Mouse (Mus musculus): Measurements from ENCODE around the gene Ppia. TPM values are rescaled to one million over a fixed set of nuclear protein-coding genes. Genes with fewer than 3 reads are reported as not detected.
A peak's percentile ranks its signal among the peaks of the same experiment; 100 is the strongest.
"Not testable (repeated sequence)": the region's sequence is repeated elsewhere in the genome, so short reads cannot be mapped to it uniquely, and the experiment has no call there.

Ppia gene
- total RNA-seq, 2 experiments from 2014 or later = 1,722 to 2,059 TPM

- intact Hi-C loops (cut with DNase I) = loop anchor here (5.0 kb wide), 1 partner anchor 36 kb away; no protein-coding TSS in a partner anchor
- DNase-seq (ENCODE audit: low spot score in 2 of 2) = peak in 1 of 2 experiments; percentile 64
These were observed 12.4 kb upstream of the Ppia start for GRCm38 (mm10) chr11:6402515-6403510.

GRCm38 (mm10) chr11:6403830-6404405, 11.3 kb upstream of the Ppia start:
- intact Hi-C loops (cut with DNase I) = loop anchor here (5.0 kb wide), 1 partner anchor 37 kb away; no protein-coding TSS in a partner anchor
- no peak for DNase-seq (ENCODE audit: low spot score in 2 of 2)

GRCm38 (mm10) chr11:6404699-6405566, 10.3 kb upstream of the Ppia start:
- intact Hi-C loops (cut with DNase I) = loop anchor here (5.0 kb wide), 1 partner anchor 38 kb away; no protein-coding TSS in a partner anchor
- DNase-seq (ENCODE audit: low spot score in 2 of 2) = peak in 1 of 2 experiments; percentile 12

- peak in 1 of 2 experiments; percentile 41 for DNase-seq (ENCODE audit: low spot score in 2 of 2)
- intact Hi-C loops (cut with DNase I) = no loop called here
These were observed 9.6 kb upstream of the Ppia start for GRCm38 (mm10) chr11:6405591-6406081.

- DNase-seq (ENCODE audit: low spot score in 2 of 2) = peak; percentile 62 to 73
- intact Hi-C loops (cut with DNase I) = no loop called here
These were observed 8.7 kb upstream of the Ppia start for GRCm38 (mm10) chr11:6406251-6407161.

GRCm38 (mm10) chr11:6407162-6407621, 8.1 kb upstream of the Ppia start:
- DNase-seq (ENCODE audit: low spot score in 2 of 2) = no peak

GRCm38 (mm10) chr11:6410050-6410602, 5.1 kb upstream of the Ppia start:
- intact Hi-C loops (cut with DNase I) = no loop called here
- DNase-seq (ENCODE audit: low spot score in 2 of 2) = no peak

More at GRCm38 (mm10) chr11:6407162-6407621, 8.1 kb upstream of the Ppia start:
- intact Hi-C loops (cut with DNase I) = no loop called here

- intact Hi-C loops (cut with DNase I); DNase-seq (ENCODE audit: low spot score in 2 of 2): not testable (repeated sequence)
These were observed 4.5 kb upstream of the Ppia start for GRCm38 (mm10) chr11:6410755-6411154.

- intact Hi-C loops (cut with DNase I) = no loop called here
- peak; percentile 74 to 81 for DNase-seq (ENCODE audit: low spot score in 2 of 2)
These were observed 3.6 kb upstream of the Ppia start for GRCm38 (mm10) chr11:6411684-6412083.

- intact Hi-C loops (cut with DNase I) = no loop called here
- no peak for DNase-seq (ENCODE audit: low spot score in 2 of 2)
These were observed 2.0 kb upstream of the Ppia start for GRCm38 (mm10) chr11:6413264-6413663.

- intact Hi-C loops (cut with DNase I) = no loop called here
- peak; percentile 99 for DNase-seq (ENCODE audit: low spot score in 2 of 2)
These were observed 535 bp downstream of the Ppia start for GRCm38 (mm10) chr11:6415551-6416404.

GRCm38 (mm10) chr11:6416405-6417034, 1.3 kb downstream of the Ppia start:
- peak; percentile 81 for DNase-seq (ENCODE audit: low spot score in 2 of 2)
- intact Hi-C loops (cut with DNase I) = no loop called here

GRCm38 (mm10) chr11:6417069-6417468, 1.8 kb downstream of the Ppia start:
- intact Hi-C loops (cut with DNase I) = no loop called here
- no peak for DNase-seq (ENCODE audit: low spot score in 2 of 2)

- intact Hi-C loops (cut with DNase I) = no loop called here
- no peak for DNase-seq (ENCODE audit: low spot score in 2 of 2)
These were observed 2.2 kb downstream of the Ppia start for GRCm38 (mm10) chr11:6417490-6417889.

- DNase-seq (ENCODE audit: low spot score in 2 of 2) = no peak
- intact Hi-C loops (cut with DNase I) = no loop called here
These were observed 3.5 kb downstream of the Ppia start for GRCm38 (mm10) chr11:6418751-6419150.

- intact Hi-C loops (cut with DNase I); DNase-seq (ENCODE audit: low spot score in 2 of 2): not testable (repeated sequence)
These were observed 3.9 kb downstream of the Ppia start for GRCm38 (mm10) chr11:6419156-6419555.

- intact Hi-C loops (cut with DNase I) = no loop called here
These were observed 5.0 kb downstream of the Ppia start for GRCm38 (mm10) chr11:6420283-6420703.

More at GRCm38 (mm10) chr11:6420283-6420703, 5.0 kb downstream of the Ppia start:
- DNase-seq (ENCODE audit: low spot score in 2 of 2) = no peak
